Mouse (Mus musculus) thymus, adult 2 months (tissue): ENCODE results near the gene Ephb3.

ENCODE experiments used
- CTCF ChIP-seq: fragments of 200-500 bp; IDR thresholded peaks from 2 replicates; pipeline ENCODE4 v1.5.1; 2012; ENCODE audit warnings: mild to moderate bottlenecking, control low read depth, low read length, moderate library complexity, borderline replicate concordance; ENCODE audit not compliant: control insufficient read depth, poor library complexity, insufficient read depth; ENCODE audit errors: extremely low read depth
- POLR2A ChIP-seq: fragments of 200-500 bp; IDR thresholded peaks from 2 replicates; pipeline ENCODE4 v1.6.1; 2012; ENCODE audit warnings: mild to moderate bottlenecking, low read length, control low read depth, moderate library complexity; ENCODE audit not compliant: control insufficient read depth, poor library complexity, insufficient read depth; ENCODE audit errors: extremely low read depth

DNA sequence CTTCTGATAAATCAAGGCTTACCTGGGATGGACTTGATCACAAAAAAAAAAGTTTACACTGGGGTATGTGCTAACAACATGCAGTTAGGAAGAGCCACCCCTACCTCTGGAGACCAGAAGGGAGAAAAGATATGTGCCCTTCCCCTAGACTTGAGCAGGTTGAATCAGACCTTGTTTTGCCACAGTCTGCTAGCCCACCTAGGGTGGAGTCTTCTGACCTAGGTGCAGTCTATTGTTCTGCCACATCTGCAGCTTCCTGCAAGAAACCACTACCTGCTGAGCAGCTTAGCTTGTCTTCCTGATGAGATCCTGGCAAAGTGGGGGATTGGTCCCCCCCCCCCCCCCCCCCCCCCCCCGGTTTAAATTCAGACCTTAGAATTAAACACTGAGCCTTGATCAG, 29.3 kb upstream of the Ephb3 start:
- TF ChIP-seq CTCF, result no peak
- no peak for TF ChIP-seq POLR2A
